Comparison of ENCODE assay signal across 7 mouse cellular contexts in the genomic region with DNA sequence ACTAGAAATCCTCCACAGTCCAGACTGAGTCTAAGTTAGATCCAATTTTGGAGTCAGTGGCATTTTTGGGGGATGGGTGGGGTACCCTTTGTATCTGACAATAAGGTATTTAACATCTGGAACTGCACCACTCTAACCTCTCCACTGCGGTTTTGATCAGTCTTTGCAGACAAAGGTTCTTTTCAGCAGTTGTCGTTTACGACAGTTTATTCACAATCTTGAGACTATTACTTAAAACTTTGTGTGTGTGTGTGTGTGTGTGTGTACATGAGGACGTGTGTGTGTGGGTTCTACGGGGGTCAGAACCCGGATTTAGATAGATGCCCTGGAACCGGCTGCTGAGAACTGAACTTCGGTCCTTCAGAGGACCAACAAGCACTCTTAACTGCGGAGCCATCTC. TPM values are rescaled to one million over a fixed set of nuclear protein-coding genes. Genes with fewer than 3 reads are reported as not detected.
DNase-seq lines count a peak whose midpoint lies in the region; ATAC-seq and TF ChIP-seq lines count a peak whose summit lies in the region.

No protein-coding gene starts in this region.

- H3K4me3 ChIP-seq in spleen, adult 2 months (ENCODE audit: extremely low read depth, insufficient read depth, insufficient read length): peak overlapping the region; percentile 93
- H3K4me3 ChIP-seq in brown adipose tissue, adult 24 weeks (ENCODE audit: insufficient read depth, low read depth, low read length): peak overlapping the region; percentile 69
- H3K4me3 ChIP-seq in limb, embryonic 11.5 days (ENCODE audit: low read depth, low read length): peak overlapping the region; percentile 98
- H3K4me3 ChIP-seq in midbrain, embryonic 13.5 days (replicated peaks): peak overlapping the region; percentile 98

- ATAC-seq in granulocyte monocyte progenitor cell, adult 5-6 weeks (replicated peaks; ENCODE audit: poor library complexity, severe bottlenecking): peak; percentile 5; the same call in 1 of the 2 replicates
- ATAC-seq in limb, embryonic 11.5 days (ENCODE audit: insufficient number of reproducible peaks, low FRiP score, low TSS enrichment, low read depth): 0 out of 2 replicates have a peak, but pooled peaks have one; percentile 23
- ATAC-seq in midbrain, embryonic 13.5 days: peak; percentile 2; the same call in 1 of the 2 replicates

- no peaks in the 10 kb centered on the region for H3K4me1 ChIP-seq in spleen, adult 2 months (ENCODE audit: control insufficient read depth, insufficient read depth, insufficient read length)
- no peaks in the 10 kb centered on the region for H3K4me1 ChIP-seq in brown adipose tissue, adult 24 weeks (ENCODE audit: control insufficient read depth, insufficient read depth, insufficient read length, low read length)
- H3K4me1 ChIP-seq in limb, embryonic 11.5 days (ENCODE audit: control insufficient read depth, insufficient read depth, low read length): no peaks in the 10 kb centered on the region
- H3K4me1 ChIP-seq in midbrain, embryonic 13.5 days (replicated peaks): peaks cover 16% of the 10 kb centered on the region

- WGBS in spleen, adult 2 months: 2% methylated on average over 9 of the region's 9 CpGs
- WGBS in limb, embryonic 11.5 days: 25% methylated on average over 9 of the region's 9 CpGs
- 19% methylated on average over 9 of the region's 9 CpGs for WGBS in midbrain, embryonic 13.5 days

- no peaks in the 10 kb centered on the region for H3K9me3 ChIP-seq in limb, embryonic 11.5 days (ENCODE audit: control insufficient read depth, low read length)
- no peaks in the 10 kb centered on the region for H3K9me3 ChIP-seq in midbrain, embryonic 13.5 days

- no peak for TF ChIP-seq POLR2A in spleen, adult 2 months (IDR thresholded peaks at IDR 0.05; ENCODE audit: low read depth, low read length)

- peak in 1 of 2 experiments; percentile 27 for DNase-seq in spleen, adult 2 months (ENCODE audit: low read depth in 1 of 2, low spot score in 2 of 2)
- no peak for DNase-seq in spleen, postnatal 4 days (ENCODE audit: low spot score in 2 of 2)
- DNase-seq in limb, embryonic 11.5 days (ENCODE audit: low spot score): no peak
- no peak for DNase-seq in retina, postnatal 1 day

- TF ChIP-seq CTCF in spleen, adult 2 months (IDR thresholded peaks at IDR 0.05; ENCODE audit: extremely low read depth, insufficient read depth, insufficient read length, insufficient replicate concordance): no peak

- H3K36me3 ChIP-seq in spleen, adult 2 months (ENCODE audit: control insufficient read depth, insufficient read depth, low read length): no peaks in the 10 kb centered on the region
- H3K36me3 ChIP-seq in limb, embryonic 11.5 days (ENCODE audit: control insufficient read depth, insufficient read depth, low read length): no peaks in the 10 kb centered on the region
- no peaks in the 10 kb centered on the region for H3K36me3 ChIP-seq in midbrain, embryonic 13.5 days

- peak overlapping the region; percentile 94 for H3K9ac ChIP-seq in limb, embryonic 11.5 days (ENCODE audit: low read length)
- peak overlapping the region; percentile 75 for H3K9ac ChIP-seq in midbrain, embryonic 13.5 days (replicated peaks)

- peak overlapping the region; percentile 85 for H3K27ac ChIP-seq in spleen, adult 2 months (ENCODE audit: insufficient read depth, low read length)
- peak overlapping the region; percentile 94 for H3K27ac ChIP-seq in brown adipose tissue, adult 24 weeks (replicated peaks; ENCODE audit: low read depth, low read length)
- H3K27ac ChIP-seq in limb, embryonic 11.5 days (replicated peaks; ENCODE audit: low read depth, low read length): peak overlapping the region; percentile 73
- peak overlapping the region; percentile 95 for H3K27ac ChIP-seq in midbrain, embryonic 13.5 days

- H3K27me3 ChIP-seq in spleen, adult 2 months (ENCODE audit: control insufficient read depth, insufficient read depth, low read length): no peaks in the 10 kb centered on the region
- H3K27me3 ChIP-seq in limb, embryonic 11.5 days (ENCODE audit: control insufficient read depth, insufficient read depth, low read length): no peaks in the 10 kb centered on the region
- no peaks in the 10 kb centered on the region for H3K27me3 ChIP-seq in midbrain, embryonic 13.5 days

- peak overlapping the region; percentile 51 for H3K4me2 ChIP-seq in limb, embryonic 11.5 days (ENCODE audit: low read depth, severe bottlenecking)
- H3K4me2 ChIP-seq in midbrain, embryonic 13.5 days (replicated peaks): peak overlapping the region; percentile 64

RNA-seq across cellular contexts. Expression of gene Ranbp2, which starts 0.9 kb away (rescaled TPM):
- 2.5 and 2.6 TPM in 2 replicates for polyA plus RNA-seq in spleen, adult 2 months (2012; rRNA removed)
- polyA plus RNA-seq in brown adipose tissue, adult 24 weeks (2012; ENCODE audit: insufficient read depth, insufficient read length, missing spikeins): 20.1 and 23.1 TPM in 2 replicates
- total RNA-seq in granulocyte monocyte progenitor cell, adult 5-6 weeks (2014; fragmentation: Nextera tagmentation): 96.7 and 115 TPM in 2 replicates
- 206 and 245 TPM in 2 replicates for total RNA-seq in granulocyte monocyte progenitor cell, adult 5-6 weeks (2017)
- polyA plus RNA-seq in limb, embryonic 11.5 days (2014; fragmentation: Nextera tagmentation; extraction: Ambion mirVana): 32.0 and 34.3 TPM in 2 replicates
- 22.0 and 23.2 TPM in 2 replicates for polyA plus RNA-seq in midbrain, embryonic 13.5 days (2015; fragmentation: Nextera tagmentation; extraction: Ambion mirVana)

RNA-seq across cellular contexts. Expression of gene Ccdc138, which starts 51.9 kb away (rescaled TPM):
- 0.14 and 0.22 TPM in 2 replicates for polyA plus RNA-seq in spleen, adult 2 months (2012; rRNA removed)
- 4.0 and 4.4 TPM in 2 replicates for polyA plus RNA-seq in brown adipose tissue, adult 24 weeks (2012; ENCODE audit: insufficient read depth, insufficient read length, missing spikeins)
- 6.3 and 7.9 TPM in 2 replicates for total RNA-seq in granulocyte monocyte progenitor cell, adult 5-6 weeks (2014; fragmentation: Nextera tagmentation)
- 5.8 and 6.0 TPM in 2 replicates for total RNA-seq in granulocyte monocyte progenitor cell, adult 5-6 weeks (2017)
- polyA plus RNA-seq in limb, embryonic 11.5 days (2014; fragmentation: Nextera tagmentation; extraction: Ambion mirVana): 9.2 and 9.5 TPM in 2 replicates
- polyA plus RNA-seq in midbrain, embryonic 13.5 days (2015; fragmentation: Nextera tagmentation; extraction: Ambion mirVana): 10.5 and 10.8 TPM in 2 replicates
